Mouse (Mus musculus): ENCODE data around the gene Zfp51. TPM values are rescaled to one million over a fixed set of nuclear protein-coding genes. Genes with fewer than 3 reads are reported as not detected.

Zfp51 gene
- polyA plus RNA-seq, 2 experiments: 2.3 to 6.9 TPM

GRCm38 (mm10) chr17:21506258-21506657, 56.1 kb downstream of the Zfp51 start:
- no peaks in the 10 kb centered on the region for H3K9me3 ChIP-seq (ENCODE audit: control insufficient read depth, low read length)
- TF ChIP-seq CTCF (IDR thresholded peaks at IDR 0.05; ENCODE audit: low read depth): no peak
- no peak for TF ChIP-seq EP300 (IDR thresholded peaks at IDR 0.05; ENCODE audit: low read depth)
- WGBS (ENCODE audit: insufficient replicate concordance): 87% methylated on average over 3 of the region's 3 CpGs

DNA sequence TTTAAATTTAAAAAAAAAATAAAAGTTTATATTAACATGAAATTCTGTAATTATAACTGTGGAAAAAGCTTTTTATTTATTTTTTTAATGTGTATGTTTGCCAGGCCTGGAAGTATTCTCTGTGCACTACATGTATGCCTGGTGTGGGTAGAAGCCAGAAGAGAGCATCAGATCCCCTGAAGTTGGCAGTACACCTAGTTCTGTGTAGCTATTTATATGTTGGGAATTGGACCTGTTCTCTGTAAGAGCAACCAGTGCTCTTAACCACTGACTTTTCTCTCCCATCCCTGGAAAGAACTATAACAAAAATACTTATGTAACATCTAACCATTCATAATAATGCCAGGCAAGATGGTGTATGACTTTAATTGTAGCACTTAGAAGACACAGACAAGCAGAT, 59.6 kb downstream of the Zfp51 start:
- Histone ChIP-seq H3K27me3 (ENCODE audit: control insufficient read depth, insufficient read depth, low read length) (no peaks in the 10 kb centered on the region), H3K9ac (replicated peaks) (no peak overlapping the region), H3K4me1 (replicated peaks; ENCODE audit: control insufficient read depth in 2 of 2, insufficient read depth in 2 of 2, low read length in 1 of 2) (no peaks in the 10 kb centered on the region), H3K27ac (no peak overlapping the region), H3K9me3 (ENCODE audit: control insufficient read depth, low read length) (no peaks in the 10 kb centered on the region), H3K4me2 (ENCODE audit: low read depth) (no peak overlapping the region), H3K4me3 (ENCODE audit: insufficient read depth in 1 of 2, low read depth in 2 of 2, low read length in 2 of 2) (no peak overlapping the region), H3K36me3 (replicated peaks; ENCODE audit: control insufficient read depth, insufficient read depth, low read depth) (no peaks in the 10 kb centered on the region; the same call in 1 of the 2 replicates)
- no peak for ATAC-seq (ENCODE audit: insufficient read depth)
- DNase-seq (ENCODE audit: low read depth in 3 of 3, low spot score in 3 of 3): no peak
- TF ChIP-seq CTCF (IDR thresholded peaks at IDR 0.05; ENCODE audit: low read depth) (no peak), EP300 (IDR thresholded peaks at IDR 0.05; ENCODE audit: low read depth) (no peak)

More at GRCm38 (mm10) chr17:21506258-21506657, 56.1 kb downstream of the Zfp51 start:
- no peaks in the 10 kb centered on the region for H3K27me3 ChIP-seq (ENCODE audit: control insufficient read depth, insufficient read depth, low read length)
- H3K9ac ChIP-seq (replicated peaks): no peak overlapping the region
- H3K36me3 ChIP-seq (replicated peaks; ENCODE audit: control insufficient read depth, insufficient read depth, low read depth): no peaks in the 10 kb centered on the region; the same call in 1 of the 2 replicates
- H3K4me3 ChIP-seq (ENCODE audit: insufficient read depth in 1 of 2, low read depth in 2 of 2, low read length in 2 of 2): no peak overlapping the region
- ATAC-seq (ENCODE audit: insufficient read depth) (no peak), DNase-seq (ENCODE audit: low read depth in 3 of 3, low spot score in 3 of 3) (no peak)
- no peak overlapping the region for H3K27ac ChIP-seq
- no peak overlapping the region for H3K4me2 ChIP-seq (ENCODE audit: low read depth)
- no peaks in the 10 kb centered on the region for H3K4me1 ChIP-seq (replicated peaks; ENCODE audit: control insufficient read depth in 2 of 2, insufficient read depth in 2 of 2, low read length in 1 of 2)

Other genes starting within 250 kb of the Zfp51 start
- not detected in 2 replicates for gene Vmn1r234, start 224.3 kb upstream of the Zfp51 start, polyA plus RNA-seq (2012; rRNA removed)
- gene Vmn1r234, start 224.3 kb upstream of the Zfp51 start, polyA plus RNA-seq (2014; fragmentation: Nextera tagmentation; extraction: Ambion mirVana): not detected in 2 replicates
- gene Vmn1r235, start 194.0 kb upstream of the Zfp51 start, polyA plus RNA-seq (2012; rRNA removed): not detected in 2 replicates
- gene Vmn1r235, start 194.0 kb upstream of the Zfp51 start, polyA plus RNA-seq (2014; fragmentation: Nextera tagmentation; extraction: Ambion mirVana): not detected in 2 replicates
- gene Vmn1r236, start 167.4 kb upstream of the Zfp51 start, polyA plus RNA-seq (2012; rRNA removed): not detected in 2 replicates
- not detected in 2 replicates for gene Vmn1r236, start 167.4 kb upstream of the Zfp51 start, polyA plus RNA-seq (2014; fragmentation: Nextera tagmentation; extraction: Ambion mirVana)
- gene Vmn1r237, start 138.5 kb upstream of the Zfp51 start, polyA plus RNA-seq (2012; rRNA removed): not detected in 2 replicates
- not detected in 2 replicates for gene Vmn1r237, start 138.5 kb upstream of the Zfp51 start, polyA plus RNA-seq (2014; fragmentation: Nextera tagmentation; extraction: Ambion mirVana)
- 0.10 and 0.39 TPM in 2 replicates for gene Zfp677, start 66.6 kb upstream of the Zfp51 start, polyA plus RNA-seq (2012; rRNA removed)
- gene Zfp677, start 66.6 kb upstream of the Zfp51 start, polyA plus RNA-seq (2014; fragmentation: Nextera tagmentation; extraction: Ambion mirVana): 0.51 and 0.74 TPM in 2 replicates
- 0.47 and 1.0 TPM in 2 replicates for gene Zfp54, start 27.1 kb upstream of the Zfp51 start, polyA plus RNA-seq (2012; rRNA removed)
- 2.4 and 2.6 TPM in 2 replicates for gene Zfp54, start 27.1 kb upstream of the Zfp51 start, polyA plus RNA-seq (2014; fragmentation: Nextera tagmentation; extraction: Ambion mirVana)
- 0.68 and 1.4 TPM in 2 replicates for gene Zfp53, start 38.6 kb downstream of the Zfp51 start, polyA plus RNA-seq (2012; rRNA removed)
- gene Zfp53, start 38.6 kb downstream of the Zfp51 start, polyA plus RNA-seq (2014; fragmentation: Nextera tagmentation; extraction: Ambion mirVana): 2.5 and 2.6 TPM in 2 replicates
- gene Zfp52, start 85.2 kb downstream of the Zfp51 start, polyA plus RNA-seq (2012; rRNA removed): 0.28 and 0.50 TPM in 2 replicates
- 0.48 and 0.51 TPM in 2 replicates for gene Zfp52, start 85.2 kb downstream of the Zfp51 start, polyA plus RNA-seq (2014; fragmentation: Nextera tagmentation; extraction: Ambion mirVana)
- gene Zfp948, start 116.6 kb downstream of the Zfp51 start, polyA plus RNA-seq (2012; rRNA removed): 2.0 and 3.6 TPM in 2 replicates
- 6.3 and 7.6 TPM in 2 replicates for gene Zfp948, start 116.6 kb downstream of the Zfp51 start, polyA plus RNA-seq (2014; fragmentation: Nextera tagmentation; extraction: Ambion mirVana)
- gene Zfp983, start 200.2 kb downstream of the Zfp51 start, polyA plus RNA-seq (2012; rRNA removed): 0.38 and 0.78 TPM in 2 replicates
- gene Zfp983, start 200.2 kb downstream of the Zfp51 start, polyA plus RNA-seq (2014; fragmentation: Nextera tagmentation; extraction: Ambion mirVana): 1.3 and 1.4 TPM in 2 replicates
- gene Gm10226, start 241.5 kb downstream of the Zfp51 start, polyA plus RNA-seq (2012; rRNA removed): 2.3 TPM in 1 of 2 replicates, not detected in the other
- 5.0 and 6.1 TPM in 2 replicates for gene Gm10226, start 241.5 kb downstream of the Zfp51 start, polyA plus RNA-seq (2014; fragmentation: Nextera tagmentation; extraction: Ambion mirVana)

All from liver, embryonic 14.5 days (tissue).